Mouse (Mus musculus) lung, postnatal 0 days (tissue): ENCODE results near the gene Garem2.

Source experiments
- CTCF ChIP-seq: IDR thresholded peaks from 2 replicates; pipeline ENCODE4 v1.5.1; 2016; ENCODE audit warnings: antibody characterized with exemption, mild to moderate bottlenecking
- EP300 ChIP-seq: IDR thresholded peaks from 2 replicates; pipeline ENCODE4 v1.6.1; 2016; ENCODE audit warnings: antibody characterized with exemption, mild to moderate bottlenecking, control low read depth

- TF ChIP-seq CTCF (peak; percentile 29), EP300 (no peak)
Observed at GRCm38 (mm10) chr5:30072825-30073821, 31.8 kb upstream of the Garem2 start, which contains the start of gene Tyms.
